Mouse (Mus musculus) heart, adult 11 months (tissue): ENCODE measurements around the gene Kirrel3.

ENCODE experiments used
- DNase-seq: peaks from one replicate; pipeline ENCODE4 v3.0.0; 2022

Kirrel3 gene

GRCm38 (mm10) chr9:35039846-35040245 lies 554.2 kb downstream of the Kirrel3 start:
- no peak for DNase-seq

DNA sequence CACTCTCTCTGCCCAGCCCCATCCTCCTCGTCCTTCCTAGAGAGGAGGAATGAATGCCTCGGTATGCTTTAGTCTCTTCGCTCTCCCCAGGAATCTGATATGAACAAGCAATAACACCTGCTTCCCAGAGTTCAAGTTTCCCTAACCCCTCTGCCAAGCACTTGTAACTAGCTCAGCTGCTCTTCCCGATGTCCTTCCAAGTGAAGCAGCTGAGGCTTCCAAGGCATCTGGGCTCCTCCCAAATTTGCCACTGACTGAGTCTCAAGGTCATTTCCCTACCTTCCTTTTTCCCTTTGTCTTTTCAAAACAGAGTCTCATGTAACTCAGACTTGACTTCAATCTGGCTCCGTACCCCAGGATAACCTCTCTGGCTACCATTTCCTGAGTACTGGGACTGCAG lies 555.8 kb downstream of the Kirrel3 start:
- DNase-seq = peak; percentile 91

DNA sequence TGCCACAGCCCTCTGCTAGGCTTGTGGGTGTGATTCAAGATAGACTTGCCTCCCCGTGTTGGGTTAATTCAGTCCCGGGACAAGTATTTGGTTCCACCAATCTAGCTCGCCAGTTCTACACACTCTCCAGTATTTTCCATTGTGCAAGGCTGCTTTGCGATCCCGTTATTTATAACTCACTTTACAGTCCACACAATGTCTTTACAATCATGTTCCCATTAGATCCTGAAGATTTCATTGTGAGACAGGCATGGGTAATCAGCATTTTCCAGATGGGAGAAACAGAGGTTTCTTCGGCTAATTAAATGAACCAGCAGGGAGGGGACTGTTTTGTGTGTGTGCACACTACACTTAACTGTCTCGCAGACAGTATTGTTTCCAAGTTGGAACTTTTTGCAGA lies 557.9 kb downstream of the Kirrel3 start:
- peak; percentile 86 for DNase-seq

GRCm38 (mm10) chr9:35044458-35044857 lies 558.8 kb downstream of the Kirrel3 start:
- peak; percentile 92 for DNase-seq

- DNase-seq = peak; percentile 97
Observed at GRCm38 (mm10) chr9:35045031-35045531, 559.4 kb downstream of the Kirrel3 start.

DNA sequence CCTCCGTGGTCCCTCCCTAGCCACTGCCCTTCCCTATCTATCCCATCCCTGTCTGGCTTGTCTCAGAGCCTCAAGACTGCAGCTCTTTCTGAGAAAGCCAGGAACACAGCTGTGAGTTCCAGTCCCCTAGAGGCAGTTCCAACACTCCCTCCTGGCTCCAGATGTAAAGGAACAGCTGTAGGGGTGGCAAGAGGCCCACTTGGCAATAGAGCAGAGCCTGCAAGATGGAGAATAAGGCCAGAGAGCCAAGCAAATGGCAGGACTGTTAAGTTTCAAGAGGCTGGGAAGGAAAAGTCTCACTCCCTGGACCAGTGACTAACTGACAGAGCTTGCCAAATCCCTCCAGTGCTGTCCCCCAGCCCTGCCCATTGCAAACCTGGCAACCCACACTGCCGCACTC lies 560.1 kb downstream of the Kirrel3 start:
- DNase-seq = peak; percentile 100

DNA sequence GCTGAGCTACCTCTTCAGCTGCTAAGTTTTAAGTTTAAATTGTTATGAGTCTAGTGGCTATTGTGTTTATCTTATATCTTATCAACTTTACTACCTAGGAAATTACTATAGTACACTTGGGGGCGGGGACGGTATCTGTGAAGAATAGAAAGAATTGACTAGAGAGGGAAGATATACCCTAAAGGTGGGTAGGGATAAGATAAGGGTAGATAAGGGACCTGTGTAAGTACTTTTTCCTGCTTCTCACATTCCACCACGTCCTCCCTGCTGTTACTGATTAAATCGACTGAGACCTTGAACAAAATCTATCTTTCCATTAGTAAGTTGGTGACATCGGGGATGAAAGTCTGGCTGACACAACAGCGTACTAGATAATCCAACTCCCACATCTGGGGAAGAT lies 562.8 kb downstream of the Kirrel3 start:
- no peak for DNase-seq

- peak; percentile 91 for DNase-seq
Observed at GRCm38 (mm10) chr9:35049891-35050527, 564.3 kb downstream of the Kirrel3 start.

DNA sequence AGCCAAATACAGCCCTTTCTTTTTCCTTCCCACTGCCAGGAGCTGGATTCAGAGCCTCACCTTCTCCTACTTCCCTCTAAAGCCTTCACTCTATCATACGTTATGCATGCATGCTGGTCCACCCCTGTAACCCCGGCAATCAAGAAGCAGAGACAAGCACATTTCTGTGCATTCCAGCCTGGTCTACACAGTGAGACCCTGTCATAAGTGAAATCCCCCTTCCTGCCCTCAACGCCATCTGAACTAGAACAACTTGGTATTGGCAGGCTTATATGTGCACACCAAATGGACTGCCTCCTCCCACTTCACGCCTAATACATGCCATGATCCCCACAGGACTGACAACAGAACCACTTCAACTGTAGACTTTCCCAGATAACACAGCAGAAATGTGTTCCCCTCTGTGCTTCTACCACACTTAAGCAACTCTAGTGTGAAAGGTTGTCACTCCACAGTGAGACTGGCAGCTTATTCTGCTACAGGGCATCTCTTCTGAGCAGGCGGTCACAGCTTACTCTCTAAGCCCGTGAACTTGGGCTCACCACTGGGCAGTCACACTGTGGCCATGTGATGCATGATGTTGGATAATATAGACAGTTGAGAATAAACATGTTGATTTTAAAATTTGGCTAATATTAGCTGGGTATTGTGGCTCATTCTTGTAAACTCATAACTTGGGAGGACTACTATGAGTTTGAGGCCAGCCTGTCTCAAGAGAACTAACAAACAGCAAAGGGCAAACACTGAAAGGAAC lies 565.2 kb downstream of the Kirrel3 start:
- peak; percentile 77 for DNase-seq

DNA sequence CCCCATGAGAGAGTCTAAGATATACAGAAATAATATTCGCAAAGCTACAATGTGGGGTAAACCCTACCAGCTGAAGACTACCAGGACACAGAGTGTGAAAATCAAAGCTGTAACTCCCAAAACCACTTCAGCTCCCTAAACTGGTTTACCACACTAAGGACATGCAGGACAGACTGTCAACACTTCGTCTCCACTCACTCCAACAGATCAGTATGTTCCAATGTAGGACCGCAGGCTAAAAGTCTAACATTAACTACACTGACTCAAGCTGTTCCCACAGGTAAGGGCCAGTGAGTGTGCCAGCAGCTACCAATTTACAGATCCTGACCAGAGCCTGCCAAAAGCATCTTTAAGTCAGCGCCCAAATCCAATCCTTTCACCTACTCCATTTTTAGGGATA lies 566.0 kb downstream of the Kirrel3 start:
- peak; percentile 95 for DNase-seq

GRCm38 (mm10) chr9:35052671-35053070 lies 567.0 kb downstream of the Kirrel3 start:
- peak; percentile 87 for DNase-seq

- DNase-seq = peak; percentile 89
Observed at GRCm38 (mm10) chr9:35053081-35053480, 567.4 kb downstream of the Kirrel3 start.

GRCm38 (mm10) chr9:35053669-35054068 lies 568.0 kb downstream of the Kirrel3 start:
- DNase-seq = no peak

GRCm38 (mm10) chr9:35055528-35056330 lies 570.0 kb downstream of the Kirrel3 start:
- peak; percentile 93 for DNase-seq

- peak; percentile 75 for DNase-seq
Observed at GRCm38 (mm10) chr9:35056611-35057010, 570.9 kb downstream of the Kirrel3 start.

DNA sequence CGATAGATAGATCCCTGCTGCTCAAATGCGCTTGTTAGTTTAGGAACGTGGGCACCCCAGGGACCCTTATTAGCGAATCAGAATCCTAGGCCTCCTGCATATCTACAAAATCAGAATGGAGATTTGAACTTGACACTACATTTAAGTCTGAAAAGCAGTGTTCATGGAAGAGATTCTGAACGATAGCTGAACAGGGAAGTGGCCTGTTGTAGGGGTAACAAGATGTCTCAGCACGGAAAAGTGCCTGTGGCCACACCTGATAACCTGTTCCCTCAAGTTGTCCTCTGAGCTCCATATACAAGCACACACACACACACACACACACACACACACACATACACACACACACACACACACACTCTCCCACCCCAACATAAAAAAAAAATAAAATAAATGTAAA lies 571.9 kb downstream of the Kirrel3 start:
- DNase-seq = peak; percentile 57

DNA sequence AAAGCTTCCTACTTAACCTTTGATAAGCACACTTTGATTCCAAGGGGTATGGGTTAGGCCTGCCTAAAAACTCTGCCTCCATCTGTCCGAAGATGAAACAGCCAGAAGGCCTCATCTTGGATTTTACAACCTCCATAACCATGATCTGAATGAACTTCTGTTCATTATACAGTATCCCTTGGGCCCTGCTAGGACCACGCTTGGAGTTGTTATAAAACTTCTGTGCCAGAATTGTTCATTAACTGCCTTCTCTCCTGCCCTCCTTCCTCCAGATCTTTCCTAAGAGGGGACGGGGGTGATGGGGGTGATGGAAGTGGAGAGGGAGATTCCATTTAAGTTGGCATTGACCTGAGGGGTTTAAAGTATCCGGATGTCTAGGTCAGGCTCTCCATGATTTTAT lies 572.5 kb downstream of the Kirrel3 start:
- DNase-seq = no peak

GRCm38 (mm10) chr9:35058596-35059354 lies 573.1 kb downstream of the Kirrel3 start:
- peak; percentile 92 for DNase-seq

GRCm38 (mm10) chr9:35059881-35060280 lies 574.2 kb downstream of the Kirrel3 start:
- DNase-seq = peak; percentile 87

DNA sequence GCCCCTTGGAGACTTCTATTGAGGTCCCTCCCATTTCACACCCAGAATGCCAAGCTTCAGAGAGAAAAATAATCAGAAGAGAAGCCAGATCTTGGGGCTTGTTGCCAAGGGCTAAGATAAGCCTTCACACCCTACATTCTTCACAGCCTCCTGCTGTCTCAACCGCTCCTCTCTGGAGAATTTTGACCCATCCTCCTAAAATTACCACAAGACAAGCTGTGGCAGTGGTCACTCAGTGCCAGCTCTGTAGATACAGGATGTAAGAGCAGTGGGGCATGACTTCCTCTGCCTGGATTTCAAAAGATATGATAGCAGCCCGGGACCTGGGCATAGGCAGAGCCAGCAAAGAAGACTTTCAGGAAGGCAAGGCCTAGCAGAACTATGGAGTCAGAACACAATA lies 575.8 kb downstream of the Kirrel3 start:
- peak; percentile 90 for DNase-seq
